Mouse (Mus musculus): ENCODE results near the gene Cwc25.

GRCm38 (mm10) chr11:97742157-97742556 lies 24.2 kb downstream of the Cwc25 start:
- TF ChIP-seq POLR2A (IDR thresholded peaks at IDR 0.05; ENCODE audit: low read depth, low read length) (no peak), CTCF (IDR thresholded peaks at IDR 0.05; ENCODE audit: extremely low read depth, insufficient read length, insufficient replicate concordance, low read depth, low read length) (no peak)
